Mouse (Mus musculus) gastrocnemius, postnatal 36 days (tissue): Measurements from ENCODE around the gene Ppp1r2. TPM values are rescaled to one million over a fixed set of nuclear protein-coding genes. Genes with fewer than 3 reads are reported as not detected.

ENCODE experiments used
- DNase-seq, 2 experiments: peaks; one replicate each; pipeline ENCODE4 v3.0.0; 2022
- intact Hi-C: fragments of 180-260 bp; cut with DNase I; formaldehyde crosslinking; loops from one replicate; pipeline ENCODE4 v1.15.1; 2025
- total RNA-seq, 2 experiments: library from RNA; stranded (reverse); gene quantifications; 2 replicates each; pipeline ENCODE4 v1.2.3; 2021

Ppp1r2 gene
- total RNA-seq, 2 experiments from 2014 or later = 68.7 to 77.1 TPM

GRCm38 (mm10) chr16:31293761-31294160, 18.7 kb upstream of the Ppp1r2 start:
- no peak for DNase-seq
- intact Hi-C loops = no loop called here

GRCm38 (mm10) chr16:31290751-31291365, 15.8 kb upstream of the Ppp1r2 start:
- intact Hi-C loops = loop anchor here (1.0 kb wide), 1 partner anchor 16 kb away; the partner anchor contains the start of gene Ppp1r2
- DNase-seq = peak; percentile 22 to 35

DNA sequence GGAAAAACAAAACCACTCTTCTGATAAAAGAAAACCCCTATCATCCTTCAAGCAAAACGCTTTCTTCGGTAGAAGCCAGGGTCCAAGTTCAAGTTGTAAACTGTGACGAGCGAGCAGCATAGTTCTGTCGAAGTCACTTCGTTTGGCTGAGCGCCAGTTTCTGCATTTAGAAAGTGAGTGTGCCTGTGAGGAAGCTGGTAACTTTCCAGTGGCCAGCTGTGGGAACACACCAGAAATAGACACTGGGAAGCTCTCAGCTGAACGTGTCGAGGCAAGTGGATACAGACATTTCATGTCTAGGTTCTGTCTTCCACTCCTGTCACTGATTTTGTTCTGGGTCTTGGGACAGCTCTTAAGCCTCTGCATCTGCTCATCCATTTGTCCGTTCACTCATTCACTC, 15.2 kb upstream of the Ppp1r2 start:
- peak; percentile 68 to 83 for DNase-seq
- intact Hi-C loops = loop anchor here (1.0 kb wide), 1 partner anchor 15 kb away; the partner anchor contains the start of gene Ppp1r2

GRCm38 (mm10) chr16:31287712-31288111, 12.6 kb upstream of the Ppp1r2 start:
- no peak for DNase-seq
- intact Hi-C loops = no loop called here

- intact Hi-C loops = no loop called here
- no peak for DNase-seq
These were observed 11.9 kb upstream of the Ppp1r2 start for GRCm38 (mm10) chr16:31286801-31287488.

GRCm38 (mm10) chr16:31281981-31282380, 6.9 kb upstream of the Ppp1r2 start:
- intact Hi-C loops = loop anchor here (1.0 kb wide), 1 partner anchor 47 kb away; no protein-coding TSS in a partner anchor
- DNase-seq = peak; percentile 41 to 63

DNA sequence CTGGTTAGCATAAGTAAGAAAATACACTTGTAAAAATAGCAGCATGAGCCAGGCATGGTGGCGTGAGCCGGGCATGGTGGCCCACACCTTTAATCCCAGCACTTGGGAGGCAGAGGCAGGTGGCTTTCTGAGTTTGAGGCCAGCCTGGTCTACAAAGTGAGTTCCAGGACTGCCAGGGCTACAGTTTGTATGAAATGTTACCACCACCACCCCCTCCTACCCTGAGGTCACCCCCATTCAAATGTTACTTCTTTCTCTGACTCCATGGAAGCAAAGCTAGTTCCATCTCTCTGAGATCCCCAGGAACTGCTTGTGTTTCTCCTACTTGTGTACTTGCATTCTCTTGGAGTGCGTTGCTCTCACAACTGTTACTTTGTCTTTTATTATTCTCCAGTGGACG, 5.1 kb upstream of the Ppp1r2 start:
- intact Hi-C loops = no loop called here
- DNase-seq = no peak

DNA sequence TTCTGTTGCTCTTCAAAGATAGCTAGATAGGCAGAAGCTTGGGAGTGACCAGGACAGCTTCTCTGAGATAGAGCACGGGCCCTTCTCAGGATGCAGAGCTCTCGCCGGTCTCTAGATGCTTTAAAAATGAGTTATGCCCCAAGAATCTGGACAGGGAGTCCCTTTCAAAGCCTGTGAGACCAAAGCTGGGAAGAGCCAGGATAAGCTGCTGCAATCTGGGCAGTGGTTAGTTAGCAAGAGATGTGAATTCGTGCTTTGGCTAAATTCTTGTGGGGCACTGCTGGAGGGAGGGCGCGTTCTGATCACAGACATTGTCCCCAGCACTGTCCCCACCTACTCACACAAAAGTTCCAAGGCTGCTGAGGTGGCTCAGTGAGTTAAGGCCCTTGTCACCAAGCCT, 3.5 kb upstream of the Ppp1r2 start:
- intact Hi-C loops = loop anchor here (5.0 kb wide), 1 partner anchor 69 kb away; no protein-coding TSS in a partner anchor
- no peak for DNase-seq

- intact Hi-C loops = loop anchor here (5.0 kb wide), 1 partner anchor 69 kb away; no protein-coding TSS in a partner anchor
These were observed 3.0 kb upstream of the Ppp1r2 start for GRCm38 (mm10) chr16:31278081-31278480.

GRCm38 (mm10) chr16:31276962-31277361, 1.9 kb upstream of the Ppp1r2 start:
- intact Hi-C loops = loop anchor here (5.0 kb wide), 1 partner anchor 70 kb away; no protein-coding TSS in a partner anchor

More at GRCm38 (mm10) chr16:31278081-31278480, 3.0 kb upstream of the Ppp1r2 start:
- DNase-seq = no peak

GRCm38 (mm10) chr16:31276539-31276938, 1.5 kb upstream of the Ppp1r2 start:
- peak; percentile 65 to 75 for DNase-seq
- intact Hi-C loops = loop anchor here (5.0 kb wide), 1 partner anchor 71 kb away; no protein-coding TSS in a partner anchor

More at GRCm38 (mm10) chr16:31276962-31277361, 1.9 kb upstream of the Ppp1r2 start:
- DNase-seq = peak in 1 of 2 experiments; percentile 31

DNA sequence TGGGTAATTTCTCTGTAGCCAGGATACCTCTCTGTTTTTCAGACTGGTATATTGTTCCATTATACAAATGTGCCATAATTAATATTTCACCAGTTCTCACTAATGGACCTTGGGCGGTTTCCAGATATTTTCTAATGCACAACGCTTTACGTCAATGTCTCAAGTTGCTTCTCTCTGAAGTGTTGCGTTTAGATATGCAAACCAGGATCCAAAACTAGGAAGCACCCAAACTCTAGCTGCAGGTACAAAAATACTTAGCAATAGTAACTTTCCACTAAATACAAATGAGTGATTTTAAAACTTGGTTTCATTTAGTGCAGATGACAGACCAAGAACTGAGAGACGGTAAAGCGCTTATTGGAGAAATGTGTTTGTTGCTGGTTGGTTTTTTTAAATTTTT, 993 bp downstream of the Ppp1r2 start:
- intact Hi-C loops = no loop called here
- no peak for DNase-seq

- DNase-seq = no peak
- intact Hi-C loops = no loop called here
These were observed 8.4 kb downstream of the Ppp1r2 start for GRCm38 (mm10) chr16:31266692-31267091.

DNA sequence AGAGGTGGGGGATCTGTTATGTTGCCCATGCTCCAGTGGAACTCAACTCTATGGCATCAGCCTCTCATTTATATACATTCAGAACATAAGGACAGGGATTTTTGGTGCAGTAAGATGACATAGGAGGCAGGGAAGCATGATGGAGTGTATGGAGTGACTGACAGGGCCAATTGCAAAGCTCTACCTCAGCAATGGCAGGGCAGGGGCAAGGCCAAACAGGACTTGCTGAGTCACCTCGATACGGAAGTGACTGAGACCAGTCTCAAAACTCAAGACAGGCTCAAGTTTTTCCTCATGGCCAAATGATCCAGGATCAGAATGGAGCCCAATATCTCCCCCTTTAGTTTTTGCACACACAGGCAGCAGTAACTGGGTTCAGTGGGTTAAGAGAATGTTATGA, 18.9 kb downstream of the Ppp1r2 start:
- DNase-seq = no peak
- intact Hi-C loops = no loop called here

GRCm38 (mm10) chr16:31255685-31256084, 19.4 kb downstream of the Ppp1r2 start:
- intact Hi-C loops = no loop called here

DNA sequence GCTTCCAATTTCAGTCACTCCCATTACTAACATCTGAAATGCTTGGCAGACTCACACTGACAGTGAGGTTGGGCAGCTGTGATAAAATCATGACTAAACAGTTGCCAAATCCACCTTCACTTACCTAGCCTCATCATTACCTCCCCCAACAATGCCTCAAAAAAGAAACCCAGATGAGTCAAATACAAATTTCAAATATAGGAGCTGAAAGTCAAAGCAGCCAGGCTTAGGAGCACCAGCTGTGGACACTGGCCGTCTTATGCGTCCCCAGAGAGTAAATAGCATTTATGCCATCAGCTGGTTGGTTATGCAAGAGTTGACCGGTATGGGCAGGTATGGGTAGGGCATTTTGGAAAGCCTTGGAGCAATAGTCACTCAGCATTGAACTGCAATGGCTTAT, 25.7 kb downstream of the Ppp1r2 start:
- intact Hi-C loops = no loop called here
- no peak for DNase-seq

More at GRCm38 (mm10) chr16:31255685-31256084, 19.4 kb downstream of the Ppp1r2 start:
- DNase-seq = no peak

GRCm38 (mm10) chr16:31248717-31249116, 26.4 kb downstream of the Ppp1r2 start:
- intact Hi-C loops = no loop called here
- DNase-seq = no peak

DNA sequence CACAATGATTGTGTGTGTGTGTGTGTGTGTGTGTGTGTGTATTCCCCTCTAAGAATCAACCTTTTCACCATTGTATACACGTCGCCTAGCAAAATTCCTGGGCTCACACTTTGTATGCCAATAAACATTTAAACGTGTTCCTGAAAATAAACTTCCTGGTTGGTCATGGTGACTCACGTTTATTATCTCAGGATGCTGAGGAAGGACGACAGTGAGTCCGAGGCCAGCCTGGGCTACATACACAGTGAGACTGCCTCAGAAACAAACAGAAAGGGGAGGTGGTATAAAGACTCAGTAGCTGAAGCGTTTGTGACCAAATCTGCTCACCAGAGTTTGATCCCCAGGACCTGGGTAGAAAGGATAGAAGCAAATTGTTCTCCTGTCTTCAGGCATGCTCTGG, 27.6 kb downstream of the Ppp1r2 start:
- no peak for DNase-seq
- intact Hi-C loops = no loop called here

DNA sequence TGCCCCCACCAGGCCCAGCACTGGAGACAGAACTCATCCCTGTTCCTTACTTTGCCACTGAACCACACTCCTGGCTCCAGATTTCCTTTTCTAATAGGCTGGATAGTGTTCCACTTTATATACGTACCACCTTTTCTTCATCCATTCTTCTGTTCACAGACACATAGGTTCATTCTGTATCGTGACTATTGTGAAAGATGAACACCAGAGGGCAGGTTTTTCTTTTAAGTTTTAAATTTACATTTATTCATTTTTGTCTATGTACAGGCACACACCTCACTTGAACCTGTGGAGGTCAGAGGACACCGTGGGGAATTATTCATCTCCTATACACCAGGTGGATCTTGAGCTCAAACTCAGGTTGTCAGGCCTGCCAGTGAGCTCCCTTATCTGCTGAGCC, 31.0 kb downstream of the Ppp1r2 start:
- intact Hi-C loops = loop anchor here (5.0 kb wide), 1 partner anchor 108 kb away; no protein-coding TSS in a partner anchor

DNA sequence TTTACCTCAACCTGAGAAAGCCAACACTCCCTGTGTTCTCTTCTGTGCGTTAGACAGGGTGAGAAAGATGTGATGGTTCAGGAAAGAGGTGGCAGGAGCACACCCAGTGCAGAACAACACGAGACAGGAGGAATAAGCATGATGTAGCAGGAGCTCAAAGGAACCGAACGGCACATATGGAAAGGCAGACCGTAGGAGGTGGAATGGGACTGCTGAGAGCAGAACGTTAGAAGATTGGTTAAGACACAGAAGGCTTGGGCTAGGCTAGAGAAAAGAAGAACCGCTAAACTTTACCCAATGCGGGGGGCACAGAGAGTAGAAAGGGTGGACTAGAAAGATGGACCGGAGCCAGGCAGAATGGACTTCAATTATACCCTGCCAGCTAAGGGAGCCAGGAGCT, 33.6 kb downstream of the Ppp1r2 start:
- DNase-seq = no peak
- intact Hi-C loops = loop anchor here (5.0 kb wide), 1 partner anchor 111 kb away; no protein-coding TSS in a partner anchor

More for the DNA sequence above, 31.0 kb downstream of the Ppp1r2 start:
- no peak for DNase-seq

DNA sequence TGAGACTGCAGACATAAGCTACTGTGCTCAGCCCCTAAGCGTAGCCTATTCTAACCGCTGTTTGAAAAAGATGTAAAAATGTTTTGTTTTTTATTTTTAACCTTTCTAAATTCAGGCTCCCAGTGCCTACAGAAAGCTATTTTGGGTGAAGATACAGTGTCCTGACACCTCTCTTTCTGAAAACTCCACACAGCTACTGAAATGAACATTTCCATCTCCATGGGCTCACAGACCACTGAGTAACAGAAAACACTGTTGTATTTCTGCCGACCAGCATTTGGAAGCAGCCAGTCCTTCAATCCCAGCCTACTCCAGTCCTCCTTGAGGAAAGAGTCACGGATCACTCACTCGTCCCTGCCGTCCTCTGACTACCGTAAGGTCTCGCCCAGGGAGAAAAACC, 34.5 kb downstream of the Ppp1r2 start:
- no peak for DNase-seq
- intact Hi-C loops = loop anchor here (5.0 kb wide), 1 partner anchor 112 kb away; no protein-coding TSS in a partner anchor
